Mouse (Mus musculus): ENCODE results near the gene Olfr1359. TPM values are rescaled to one million over a fixed set of nuclear protein-coding genes. Genes with fewer than 3 reads are reported as not detected.
"Not testable (repeated sequence)": the region's sequence is repeated elsewhere in the genome, so short reads cannot be mapped to it uniquely, and the experiment has no call there.

Olfr1359 gene
- polyA plus RNA-seq, 1 experiment = not detected

GRCm38 (mm10) chr13:21717397-21718357 lies 19.8 kb downstream of the Olfr1359 start, which contains the start of gene Hist1h3h:
Hist1h3h (plus strand) TSS chr13:21717659.
- H3K36me3 ChIP-seq (replicated peaks; ENCODE audit: low read length); H3K9me3 ChIP-seq; H3K27me3 ChIP-seq (replicated peaks): not testable (repeated sequence)
- H3K4me1 ChIP-seq = peaks cover 60% of the 10 kb centered on the region
- H3K4me3 ChIP-seq (replicated peaks) = peak within 1 kb of the TSS; percentile 89

- H3K4me3 ChIP-seq (replicated peaks) = peak overlapping the region; percentile 82
- H3K4me1 ChIP-seq = peaks cover 66% of the 10 kb centered on the region
- H3K9me3 ChIP-seq = no peaks in the 10 kb centered on the region
- no peaks in the 10 kb centered on the region for H3K36me3 ChIP-seq (replicated peaks; ENCODE audit: low read length)
- no peaks in the 10 kb centered on the region for H3K27me3 ChIP-seq (replicated peaks)
- TF ChIP-seq FLI1 (IDR thresholded peaks at IDR 0.05; ENCODE audit: low read length) = no peak
- no peak for TF ChIP-seq GATA1 (IDR thresholded peaks at IDR 0.05; ENCODE audit: borderline replicate concordance, low read length)
Measured at GRCm38 (mm10) chr13:21718381-21719080, 20.6 kb downstream of the Olfr1359 start.

- not testable (repeated sequence) for H3K9me3 ChIP-seq; H3K36me3 ChIP-seq (replicated peaks; ENCODE audit: low read length); H3K27me3 ChIP-seq (replicated peaks)
- Histone ChIP-seq H3K4me1 (peaks cover 54% of the 10 kb centered on the region), H3K4me3 (replicated peaks) (peak overlapping the region; percentile 90)
Measured at GRCm38 (mm10) chr13:21721107-21721756, 23.3 kb downstream of the Olfr1359 start.

GRCm38 (mm10) chr13:21721757-21722372 lies 24.0 kb downstream of the Olfr1359 start, which contains the start of gene Hist1h2bm:
Hist1h2bm (plus strand) TSS chr13:21722044.
- Histone ChIP-seq H3K4me1 (peaks cover 52% of the 10 kb centered on the region), H3K4me3 (replicated peaks) (peak within 1 kb of the TSS; percentile 90)
- H3K36me3 ChIP-seq (replicated peaks; ENCODE audit: low read length); H3K9me3 ChIP-seq; H3K27me3 ChIP-seq (replicated peaks): not testable (repeated sequence)

- Histone ChIP-seq H3K4me3 (replicated peaks) (peak overlapping the region; percentile 85), H3K36me3 (replicated peaks; ENCODE audit: low read length) (no peaks in the 10 kb centered on the region), H3K9me3 (no peaks in the 10 kb centered on the region), H3K4me1 (peaks cover 50% of the 10 kb centered on the region), H3K27me3 (replicated peaks) (no peaks in the 10 kb centered on the region)
- no peak for TF ChIP-seq FLI1 (IDR thresholded peaks at IDR 0.05; ENCODE audit: low read length)
- no peak for TF ChIP-seq GATA1 (IDR thresholded peaks at IDR 0.05; ENCODE audit: borderline replicate concordance, low read length)
Measured at GRCm38 (mm10) chr13:21722373-21722925, 24.5 kb downstream of the Olfr1359 start.

- Histone ChIP-seq H3K4me3 (replicated peaks) (no peak overlapping the region), H3K4me1 (peaks cover 46% of the 10 kb centered on the region), H3K9me3 (no peaks in the 10 kb centered on the region), H3K36me3 (replicated peaks; ENCODE audit: low read length) (no peaks in the 10 kb centered on the region), H3K27me3 (replicated peaks) (no peaks in the 10 kb centered on the region)
- TF ChIP-seq FLI1 (IDR thresholded peaks at IDR 0.05; ENCODE audit: low read length) (no peak), GATA1 (IDR thresholded peaks at IDR 0.05; ENCODE audit: borderline replicate concordance, low read length) (no peak)
Measured at GRCm38 (mm10) chr13:21722993-21723836, 25.3 kb downstream of the Olfr1359 start.

GRCm38 (mm10) chr13:21727948-21728572 lies 30.1 kb downstream of the Olfr1359 start:
- peaks cover 31% of the 10 kb centered on the region for H3K4me1 ChIP-seq
- no peaks in the 10 kb centered on the region for H3K27me3 ChIP-seq (replicated peaks)
- H3K36me3 ChIP-seq (replicated peaks; ENCODE audit: low read length) = no peaks in the 10 kb centered on the region
- no peak overlapping the region for H3K4me3 ChIP-seq (replicated peaks)
- no peak for TF ChIP-seq FLI1 (IDR thresholded peaks at IDR 0.05; ENCODE audit: low read length)
- TF ChIP-seq GATA1 (IDR thresholded peaks at IDR 0.05; ENCODE audit: borderline replicate concordance, low read length) = no peak
- no peaks in the 10 kb centered on the region for H3K9me3 ChIP-seq

GRCm38 (mm10) chr13:21729544-21729943 lies 31.6 kb downstream of the Olfr1359 start:
- Histone ChIP-seq H3K9me3 (no peaks in the 10 kb centered on the region), H3K36me3 (replicated peaks; ENCODE audit: low read length) (no peaks in the 10 kb centered on the region), H3K27me3 (replicated peaks) (no peaks in the 10 kb centered on the region), H3K4me3 (replicated peaks) (no peak overlapping the region), H3K4me1 (peaks cover 41% of the 10 kb centered on the region)
- no peak for TF ChIP-seq FLI1 (IDR thresholded peaks at IDR 0.05; ENCODE audit: low read length)
- TF ChIP-seq GATA1 (IDR thresholded peaks at IDR 0.05; ENCODE audit: borderline replicate concordance, low read length) = no peak

All from megakaryocyte, embryonic 14.5 days (primary cell).